Mouse (Mus musculus) intestine, embryonic 16.5 days (tissue): ENCODE data around the gene Enox1. TPM values are rescaled to one million over a fixed set of nuclear protein-coding genes. Genes with fewer than 3 reads are reported as not detected.

Source experiments
- ATAC-seq: fragments of 200-750 bp; cut with Nextera tagmentation; 2 replicates; pipeline ENCODE4 v1.8.0; 2017; ENCODE audit warnings: moderate TSS enrichment, moderate library complexity
- H3K27ac ChIP-seq: fragments of 300-500 bp; sonication (generic); 2 replicates; pipeline ENCODE4 v1.5.1; 2014; ENCODE audit warnings: mild to moderate bottlenecking, low read length
- H3K27me3 ChIP-seq: fragments of 300-500 bp; sonication (generic); replicated peaks from 2 replicates; pipeline ENCODE4 v1.6.1; 2014; ENCODE audit warnings: low read length, control low read depth, mixed read lengths; ENCODE audit not compliant: control insufficient read depth, insufficient read depth
- H3K36me3 ChIP-seq: fragments of 300-500 bp; sonication (generic); 2 replicates; pipeline ENCODE4 v1.6.1; 2014; ENCODE audit warnings: low read length, control low read depth; ENCODE audit not compliant: control insufficient read depth, insufficient read depth
- H3K4me1 ChIP-seq: fragments of 300-500 bp; sonication (generic); 2 replicates; pipeline ENCODE4 v1.6.1; 2014; ENCODE audit warnings: low read length, control low read depth, mixed read lengths; ENCODE audit not compliant: control insufficient read depth, insufficient read depth
- H3K4me2 ChIP-seq: fragments of 300-500 bp; sonication (generic); 2 replicates; pipeline ENCODE4 v1.6.1; 2014; ENCODE audit warnings: low read depth, low read length, control low read depth
- H3K4me3 ChIP-seq: fragments of 300-500 bp; sonication (generic); 2 replicates; pipeline ENCODE4 v1.5.1; 2014; ENCODE audit warnings: mild to moderate bottlenecking, low read length
- H3K9ac ChIP-seq: fragments of 300-500 bp; sonication (generic); 2 replicates; pipeline ENCODE4 v1.6.1; 2014; ENCODE audit warnings: low read depth, low read length
- H3K9me3 ChIP-seq: fragments of 300-500 bp; sonication (generic); 2 replicates; pipeline ENCODE4 v1.6.1; 2016; ENCODE audit warnings: low read length, control low read depth; ENCODE audit not compliant: control insufficient read depth
- WGBS: fragments of 180-500 bp; shearing (Covaris S2); extraction: QIAGEN DNeasy Blood & Tissue Kit; methylation state at CpG from one replicate; pipeline ENCODE4 v1.1.7; 2014; 5-methylcytosine and 5-hydroxymethylcytosine counted together
- polyA plus RNA-seq: library from polyadenylated mRNA; unstranded; fragments of >200 nt; fragmentation: Nextera tagmentation; extraction: Ambion mirVana; gene quantifications from 2 replicates; pipeline ENCODE4 v1.2.1, GENCODE M21; 2015

Enox1 gene
- polyA plus RNA-seq, 1 experiment from 2014 or later = 4.0 TPM

DNA sequence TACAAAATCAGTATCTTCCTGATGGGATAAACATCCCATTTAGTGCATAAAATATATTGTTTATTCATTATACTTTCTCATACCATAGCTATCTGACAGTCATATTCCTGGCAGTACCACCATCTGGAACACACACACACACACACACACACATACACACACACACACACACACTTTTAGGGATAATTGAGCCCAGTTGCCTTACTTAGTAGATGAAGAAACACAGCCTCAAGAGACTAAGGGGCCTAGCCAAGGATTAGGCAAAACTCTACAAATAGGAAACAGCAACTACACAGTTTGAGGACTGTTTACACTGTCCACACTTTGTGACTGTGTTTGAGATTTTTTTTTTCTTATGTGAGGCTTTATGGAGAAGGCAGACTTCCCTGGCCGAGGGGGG lies 100.9 kb downstream of the Enox1 start:
- no peak overlapping the region for H3K27ac ChIP-seq
- no peak for ATAC-seq
- no peaks in the 10 kb centered on the region for H3K36me3 ChIP-seq
- H3K4me3 ChIP-seq = no peak overlapping the region
- H3K27me3 ChIP-seq = no peaks in the 10 kb centered on the region
- H3K4me2 ChIP-seq = no peak overlapping the region
- 56% methylated on average over 1 of the region's 1 CpGs for WGBS
- H3K4me1 ChIP-seq = no peaks in the 10 kb centered on the region
- no peaks in the 10 kb centered on the region for H3K9me3 ChIP-seq
- H3K9ac ChIP-seq = no peak overlapping the region

DNA sequence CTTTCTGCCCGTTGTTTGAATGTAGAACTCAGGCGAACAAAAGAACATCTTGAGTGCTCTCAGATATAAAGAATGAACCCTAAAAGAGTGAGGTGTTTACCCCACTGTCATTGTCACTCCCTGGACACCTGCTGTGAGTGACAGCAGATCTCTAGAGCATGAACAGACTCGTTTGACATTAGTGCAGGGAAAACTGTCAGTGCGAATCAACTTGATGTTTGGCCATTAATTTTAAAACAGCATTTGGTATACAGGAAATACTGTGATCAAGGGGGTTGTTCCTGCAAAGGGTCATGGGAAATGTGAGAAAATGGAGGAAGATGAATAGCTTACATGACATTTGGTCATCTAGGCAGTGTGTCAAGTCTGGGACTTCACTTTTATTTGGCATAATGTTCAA lies 101.6 kb downstream of the Enox1 start:
- no peak overlapping the region for H3K4me2 ChIP-seq
- no peak overlapping the region for H3K4me3 ChIP-seq
- 61% methylated on average over 4 of the region's 4 CpGs for WGBS
- H3K36me3 ChIP-seq = no peaks in the 10 kb centered on the region
- H3K4me1 ChIP-seq = no peaks in the 10 kb centered on the region
- no peak overlapping the region for H3K27ac ChIP-seq
- ATAC-seq = no peak
- no peaks in the 10 kb centered on the region for H3K9me3 ChIP-seq
- no peaks in the 10 kb centered on the region for H3K27me3 ChIP-seq
- no peak overlapping the region for H3K9ac ChIP-seq

GRCm38 (mm10) chr14:77259686-77260085 lies 103.1 kb downstream of the Enox1 start:
- no peak for ATAC-seq

DNA sequence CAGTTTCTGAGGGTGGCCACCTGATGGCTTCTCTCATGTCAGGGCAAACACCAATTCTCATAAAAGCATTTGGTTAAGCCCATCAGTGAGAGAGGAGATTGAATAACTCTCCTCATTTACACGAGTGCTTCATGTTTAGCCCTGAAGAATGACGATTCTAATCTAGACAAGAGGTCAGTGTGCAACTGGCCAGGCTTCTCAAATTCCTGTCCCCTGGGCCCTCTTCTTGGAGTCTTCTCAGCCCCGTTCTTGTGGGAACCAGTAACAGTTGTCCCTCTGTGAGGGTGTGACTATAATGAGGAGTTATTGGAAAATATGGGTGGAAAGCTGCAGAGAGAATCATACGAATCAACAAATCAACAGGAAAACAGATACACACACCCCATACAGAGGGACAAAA lies 103.5 kb downstream of the Enox1 start:
- no peaks in the 10 kb centered on the region for H3K9me3 ChIP-seq
- ATAC-seq = no peak
- H3K4me2 ChIP-seq = no peak overlapping the region
- no peaks in the 10 kb centered on the region for H3K27me3 ChIP-seq
- H3K36me3 ChIP-seq = no peaks in the 10 kb centered on the region
- 70% methylated on average over 4 of the region's 4 CpGs for WGBS
- H3K9ac ChIP-seq = no peak overlapping the region
- H3K4me3 ChIP-seq = no peak overlapping the region
- no peaks in the 10 kb centered on the region for H3K4me1 ChIP-seq
- no peak overlapping the region for H3K27ac ChIP-seq

More at GRCm38 (mm10) chr14:77259686-77260085, 103.1 kb downstream of the Enox1 start:
- Histone ChIP-seq H3K36me3 (no peaks in the 10 kb centered on the region), H3K27ac (no peak overlapping the region), H3K9ac (no peak overlapping the region), H3K4me3 (no peak overlapping the region), H3K27me3 (no peaks in the 10 kb centered on the region), H3K4me1 (no peaks in the 10 kb centered on the region), H3K4me2 (no peak overlapping the region), H3K9me3 (no peaks in the 10 kb centered on the region)
- 91% methylated on average over 5 of the region's 5 CpGs for WGBS

DNA sequence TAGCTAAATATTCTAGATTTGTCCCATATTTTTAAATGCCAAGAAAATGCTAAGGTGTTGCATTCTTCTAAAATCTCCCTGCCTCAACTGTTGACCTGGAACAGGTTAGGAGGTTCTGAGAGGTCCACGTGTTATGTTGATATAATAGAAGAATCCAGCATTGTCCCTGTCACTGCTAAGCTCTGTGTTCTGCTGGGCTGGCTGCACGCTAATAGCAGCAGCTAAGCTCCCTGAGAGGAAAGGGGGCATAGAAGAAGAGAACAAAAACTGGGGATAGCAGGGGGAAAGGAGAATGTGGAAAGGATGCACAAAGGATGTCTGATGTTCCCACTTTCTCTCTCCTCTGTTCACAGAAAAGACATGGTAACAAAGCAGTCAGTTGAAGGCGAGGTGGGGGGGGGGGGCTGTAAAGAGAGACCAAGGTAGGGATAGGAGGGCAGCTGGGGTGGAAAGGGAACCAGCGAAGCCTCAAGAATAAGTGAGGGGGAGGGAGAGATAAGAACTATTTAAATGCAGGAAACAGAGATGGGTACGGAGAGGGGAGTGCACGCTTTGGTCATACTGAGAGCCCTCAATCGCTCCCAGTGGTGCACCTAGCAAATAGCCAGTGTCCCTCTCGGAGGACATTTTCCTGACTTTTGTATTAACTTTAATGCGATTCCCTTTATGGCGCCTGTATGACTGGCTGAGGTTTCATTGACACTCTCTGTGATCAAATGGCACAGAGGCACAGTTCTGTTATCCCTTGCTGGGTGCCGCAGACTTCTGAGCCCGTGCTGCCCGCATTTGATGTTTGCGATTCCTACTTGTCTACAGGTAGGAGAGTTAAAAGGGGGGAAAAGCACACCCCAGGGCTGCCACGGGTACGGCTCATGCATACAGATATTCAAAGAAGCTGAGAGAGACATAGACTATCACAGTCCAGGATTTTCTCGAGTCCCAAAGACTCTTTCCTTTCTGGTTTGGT lies 110.5 kb downstream of the Enox1 start:
- no peak overlapping the region for H3K9ac ChIP-seq
- WGBS = 76% methylated on average over 17 of the region's 17 CpGs
- no peaks in the 10 kb centered on the region for H3K27me3 ChIP-seq
- no peaks in the 10 kb centered on the region for H3K36me3 ChIP-seq
- no peak overlapping the region for H3K4me2 ChIP-seq
- no peak for ATAC-seq
- H3K4me1 ChIP-seq = no peaks in the 10 kb centered on the region
- H3K9me3 ChIP-seq = no peaks in the 10 kb centered on the region; the same call in 1 of the 2 replicates
- H3K4me3 ChIP-seq = no peak overlapping the region
- H3K27ac ChIP-seq = no peak overlapping the region

DNA sequence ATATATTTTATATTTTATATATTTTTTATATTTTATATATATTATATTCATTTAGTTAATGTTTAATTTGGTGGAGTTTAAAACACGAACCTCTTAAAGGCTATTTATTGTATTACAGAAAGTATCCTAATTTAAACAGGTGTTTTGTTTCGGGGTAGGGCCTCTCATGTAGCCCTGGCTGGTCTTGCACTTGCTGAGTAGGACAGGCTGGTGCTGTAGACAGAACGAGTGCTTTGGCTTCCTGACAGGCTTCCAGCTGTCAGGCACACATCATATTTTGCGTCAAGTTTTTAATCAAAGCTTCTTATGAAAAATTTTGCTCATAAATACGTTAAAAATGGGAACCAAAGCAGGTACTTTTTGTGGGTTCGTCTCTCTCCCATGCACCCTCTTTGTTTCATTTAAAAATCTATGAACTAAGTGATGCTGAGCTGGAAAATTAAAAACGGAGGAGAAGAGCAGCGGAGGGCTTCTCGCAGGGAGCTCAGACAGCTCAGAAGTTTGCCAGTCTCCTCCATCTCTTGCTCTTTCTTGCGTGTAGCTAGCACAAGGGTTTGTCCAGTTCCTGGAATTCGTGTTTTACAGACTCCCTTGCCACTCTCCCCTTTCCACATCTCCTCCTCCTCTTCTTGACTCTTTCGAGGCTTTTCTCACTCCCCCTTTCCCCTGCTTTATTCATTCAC lies 115.8 kb downstream of the Enox1 start:
- WGBS = 59% methylated on average over 12 of the region's 12 CpGs
- H3K4me2 ChIP-seq = no peak overlapping the region
- H3K27me3 ChIP-seq = no peaks in the 10 kb centered on the region
- H3K9me3 ChIP-seq = no peaks in the 10 kb centered on the region; the same call in 1 of the 2 replicates
- no peak for ATAC-seq
- H3K4me3 ChIP-seq = no peak overlapping the region
- no peaks in the 10 kb centered on the region for H3K4me1 ChIP-seq
- H3K9ac ChIP-seq = no peak overlapping the region
- H3K27ac ChIP-seq = no peak overlapping the region
- H3K36me3 ChIP-seq = no peaks in the 10 kb centered on the region

DNA sequence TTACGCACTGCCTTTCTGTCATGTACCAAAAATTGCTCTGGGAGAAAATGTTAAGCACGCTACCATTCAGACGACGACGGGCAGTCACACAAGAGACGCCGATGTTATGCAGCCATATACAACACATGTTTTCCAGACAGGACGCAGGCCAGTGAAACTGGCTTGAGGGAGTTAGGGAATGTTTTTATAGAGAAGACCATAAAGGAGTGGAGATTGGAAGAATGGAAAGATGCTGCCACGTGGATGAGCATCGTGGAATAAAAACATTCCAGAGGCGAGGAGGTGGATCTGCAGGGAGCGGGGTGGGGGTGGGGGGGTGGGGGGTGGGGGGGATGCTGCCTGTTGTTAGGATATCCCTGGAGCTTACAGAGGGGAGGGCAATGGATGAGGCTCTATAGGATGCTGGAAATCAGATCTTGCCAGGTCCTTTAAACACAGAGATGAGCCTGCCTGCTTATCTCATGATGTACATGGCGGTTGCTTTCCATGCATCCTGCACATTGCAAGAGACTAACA lies 116.4 kb downstream of the Enox1 start:
- no peak for ATAC-seq
- no peaks in the 10 kb centered on the region; the same call in 1 of the 2 replicates for H3K9me3 ChIP-seq
- H3K9ac ChIP-seq = no peak overlapping the region
- no peaks in the 10 kb centered on the region for H3K27me3 ChIP-seq
- H3K4me1 ChIP-seq = no peaks in the 10 kb centered on the region
- no peak overlapping the region for H3K27ac ChIP-seq
- H3K4me3 ChIP-seq = no peak overlapping the region
- no peaks in the 10 kb centered on the region for H3K36me3 ChIP-seq
- WGBS = 40% methylated on average over 13 of the region's 13 CpGs
- H3K4me2 ChIP-seq = no peak overlapping the region

- ATAC-seq = no peak
- Histone ChIP-seq H3K9me3 (no peaks in the 10 kb centered on the region; the same call in 1 of the 2 replicates), H3K9ac (no peak overlapping the region), H3K27me3 (no peaks in the 10 kb centered on the region), H3K4me2 (no peak overlapping the region), H3K4me3 (no peak overlapping the region), H3K4me1 (no peaks in the 10 kb centered on the region), H3K27ac (no peak overlapping the region), H3K36me3 (no peaks in the 10 kb centered on the region)
- 65% methylated on average over 6 of the region's 6 CpGs for WGBS
Observed at GRCm38 (mm10) chr14:77273721-77274120, 117.2 kb downstream of the Enox1 start.

DNA sequence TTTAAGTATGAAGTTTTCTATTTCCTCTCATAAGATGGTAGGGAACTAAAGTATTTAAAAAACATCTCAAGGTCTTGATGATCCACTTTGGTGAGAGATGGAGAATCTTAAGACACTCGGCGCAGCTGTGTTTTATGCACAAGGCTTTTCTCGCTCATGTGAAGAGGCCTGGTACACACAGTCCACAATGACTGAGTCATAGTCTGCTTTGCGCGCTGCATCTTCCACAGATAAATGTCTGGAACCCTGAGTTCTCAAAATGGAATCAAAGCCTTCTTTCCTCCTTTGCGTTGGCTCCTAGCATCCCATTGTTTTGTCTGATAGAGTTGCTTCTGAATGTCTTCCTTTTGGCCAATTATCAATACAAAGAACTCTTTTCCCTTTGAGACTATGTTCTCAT lies 119.0 kb downstream of the Enox1 start:
- H3K4me3 ChIP-seq = no peak overlapping the region
- 95% methylated on average over 6 of the region's 6 CpGs for WGBS
- no peaks in the 10 kb centered on the region for H3K4me1 ChIP-seq
- no peak overlapping the region for H3K27ac ChIP-seq
- no peaks in the 10 kb centered on the region for H3K27me3 ChIP-seq
- ATAC-seq = no peak
- H3K4me2 ChIP-seq = no peak overlapping the region
- no peak overlapping the region for H3K9ac ChIP-seq
- H3K36me3 ChIP-seq = no peaks in the 10 kb centered on the region
- H3K9me3 ChIP-seq = no peaks in the 10 kb centered on the region; the same call in 1 of the 2 replicates
